Mouse (Mus musculus) lung, postnatal 0 days (tissue): ENCODE results near the gene Frmd6.

Experiments
- CTCF ChIP-seq: IDR thresholded peaks from 2 replicates; pipeline ENCODE4 v1.5.1; 2016; ENCODE audit warnings: antibody characterized with exemption, mild to moderate bottlenecking
- EP300 ChIP-seq: IDR thresholded peaks from 2 replicates; pipeline ENCODE4 v1.6.1; 2016; ENCODE audit warnings: antibody characterized with exemption, mild to moderate bottlenecking, control low read depth

- no peak for TF ChIP-seq EP300
- TF ChIP-seq CTCF = 0 out of 2 replicates have a peak, but pooled peaks have one; percentile 5
Measured at GRCm38 (mm10) chr12:70811772-70812171, 13.5 kb upstream of the Frmd6 start.
